ENCODE assay signal across 9 mouse cellular contexts in genomic region chr14:34154601-34155337, GRCm38 (mm10). TPM values are rescaled to one million over a fixed set of nuclear protein-coding genes. Genes with fewer than 3 reads are reported as not detected.
DNase-seq lines count a peak whose midpoint lies in the region; ATAC-seq lines count a peak whose summit lies in the region.
"Had no signal": no experiment of that assay in that cellular context is flagged by ENCODE, and none has a peak within 500 bp of the region (broad histone marks: within the 10 kb centered on the region; RNA-seq: fewer than 3 reads in every experiment).

No protein-coding gene starts in this region.

- no peak overlapping the region for H3K9ac ChIP-seq in midbrain, embryonic 12.5 days (replicated peaks)
- H3K9ac ChIP-seq: limb, embryonic 12.5 days had no signal

- no peak overlapping the region for H3K4me2 ChIP-seq in midbrain, embryonic 12.5 days (replicated peaks)
- H3K4me2 ChIP-seq: limb, embryonic 12.5 days had no signal

- H3K4me1 ChIP-seq in midbrain, embryonic 12.5 days: peaks cover 8% of the 10 kb centered on the region; the same call in 1 of the 2 replicates

- H3K4me3 ChIP-seq in midbrain, embryonic 12.5 days: no peak overlapping the region
- H3K4me3 ChIP-seq: limb, embryonic 12.5 days had no signal

- peak; percentile 52 for DNase-seq in CD4-positive, CD25-positive, alpha-beta regulatory T cell, adult 2 months (ENCODE audit: low read depth, low spot score)
- DNase-seq in ZHBTc4 (ENCODE audit: low read depth, low spot score): peak; percentile 69
- DNase-seq in heart, postnatal 36 days: peak; percentile 53 to 63
- peak; percentile 7 for DNase-seq in layer of hippocampus, adult 9-11 months
- DNase-seq in telencephalon, adult 2 months (ENCODE audit: low read depth, low spot score): peak; percentile 17

- H3K27me3 ChIP-seq in midbrain, embryonic 12.5 days: peaks cover 12% of the 10 kb centered on the region; the same call in 1 of the 2 replicates

- no peaks in the 10 kb centered on the region for H3K9me3 ChIP-seq in midbrain, embryonic 12.5 days
- H3K9me3 ChIP-seq: limb, embryonic 12.5 days had no signal

- no peaks in the 10 kb centered on the region for H3K36me3 ChIP-seq in midbrain, embryonic 12.5 days
- H3K36me3 ChIP-seq: limb, embryonic 12.5 days had no signal

- WGBS in midbrain, embryonic 12.5 days: 65% methylated on average over 9 of the region's 9 CpGs

- no peak overlapping the region for H3K27ac ChIP-seq in midbrain, embryonic 12.5 days (replicated peaks)
- H3K27ac ChIP-seq: limb, embryonic 12.5 days had no signal

- intact Hi-C loops in heart, postnatal 36 days (cut with DNase I): loop anchor here (1.0 to 10.0 kb wide), 2 partner anchors 74 to 190 kb away; no protein-coding TSS in a partner anchor

- no peak for ATAC-seq in CD4-positive, CD25-positive, alpha-beta regulatory T cell, adult 4 months
- ATAC-seq in common myeloid progenitor, adult 5-6 weeks (replicated peaks; ENCODE audit: low read depth, poor library complexity, severe bottlenecking): peak; percentile 77
- peak; percentile 73 for ATAC-seq in midbrain, embryonic 12.5 days (ENCODE audit: low FRiP score, low read depth)

RNA-seq across cellular contexts. Expression of gene Npy4r, which starts 2.5 kb away (rescaled TPM):
- polyA plus RNA-seq in CD4-positive, CD25-positive, alpha-beta regulatory T cell, adult 4 months (2017; shearing (Covaris generic)): not detected
- not detected in 2 replicates for total RNA-seq in common myeloid progenitor, adult 5-6 weeks (2017)
- total RNA-seq in heart, postnatal 36 days (2021): under 1 TPM; 0.14 TPM
- not detected in 2 replicates for polyA plus RNA-seq in midbrain, embryonic 12.5 days (2016; fragmentation: Nextera tagmentation; extraction: Ambion mirVana)
- polyA plus RNA-seq: limb, embryonic 12.5 days had no signal

RNA-seq across cellular contexts. Expression of gene Gprin2, which starts 46.7 kb away (rescaled TPM):
- under 1 TPM in 1 of 2 experiments, not detected in 1; 0.05 TPM for polyA plus RNA-seq in CD4-positive, CD25-positive, alpha-beta regulatory T cell, adult 4 months (2017; shearing (Covaris generic))
- total RNA-seq in common myeloid progenitor, adult 5-6 weeks (2017): not detected in 2 replicates
- total RNA-seq in heart, postnatal 36 days (2021): under 1 TPM; 0.08 to 0.17 TPM
- 3.1 and 3.5 TPM in 2 replicates for polyA plus RNA-seq in midbrain, embryonic 12.5 days (2016; fragmentation: Nextera tagmentation; extraction: Ambion mirVana)

RNA-seq across cellular contexts. Expression of gene A630023A22Rik, which starts 52.2 kb away (rescaled TPM):
- polyA plus RNA-seq in CD4-positive, CD25-positive, alpha-beta regulatory T cell, adult 4 months (2017; shearing (Covaris generic)): not detected
- total RNA-seq in common myeloid progenitor, adult 5-6 weeks (2017): not detected in 2 replicates
- total RNA-seq in heart, postnatal 36 days (2021): not detected
- polyA plus RNA-seq in midbrain, embryonic 12.5 days (2016; fragmentation: Nextera tagmentation; extraction: Ambion mirVana): not detected in 2 replicates
- polyA plus RNA-seq: limb, embryonic 12.5 days had no signal

Comparison
In these comparisons a context has a peak if more than half of its experiments do, and no peak if none do; other contexts are left out.
1. DNase-seq: peak in every context shown above with its lines; median percentile 69 in ZHBTc4; 58 in heart, postnatal 36 days; 52 in CD4-positive, CD25-positive, alpha-beta regulatory T cell, adult 2 months; 17 in telencephalon, adult 2 months; 7 in layer of hippocampus, adult 9-11 months.